Mouse (Mus musculus) fat pad, adult 2 months (tissue): ENCODE data around the gene Car2.

Source experiments
- DNase-seq: peaks from one replicate; pipeline ENCODE4 v3.0.0-alpha.2; 2011; ENCODE audit warnings: low read depth, low spot score; ENCODE audit errors: extremely low read depth

Gene Car2

GRCm38 (mm10) chr3:14886102-14887098 lies at the start of gene Car2:
Gene Car2, plus strand, starts transcription at chr3:14886273.
- DNase-seq = no peak

GRCm38 (mm10) chr3:14838936-14839335 lies 47.1 kb upstream of the Car2 start:
- DNase-seq = no peak

DNA sequence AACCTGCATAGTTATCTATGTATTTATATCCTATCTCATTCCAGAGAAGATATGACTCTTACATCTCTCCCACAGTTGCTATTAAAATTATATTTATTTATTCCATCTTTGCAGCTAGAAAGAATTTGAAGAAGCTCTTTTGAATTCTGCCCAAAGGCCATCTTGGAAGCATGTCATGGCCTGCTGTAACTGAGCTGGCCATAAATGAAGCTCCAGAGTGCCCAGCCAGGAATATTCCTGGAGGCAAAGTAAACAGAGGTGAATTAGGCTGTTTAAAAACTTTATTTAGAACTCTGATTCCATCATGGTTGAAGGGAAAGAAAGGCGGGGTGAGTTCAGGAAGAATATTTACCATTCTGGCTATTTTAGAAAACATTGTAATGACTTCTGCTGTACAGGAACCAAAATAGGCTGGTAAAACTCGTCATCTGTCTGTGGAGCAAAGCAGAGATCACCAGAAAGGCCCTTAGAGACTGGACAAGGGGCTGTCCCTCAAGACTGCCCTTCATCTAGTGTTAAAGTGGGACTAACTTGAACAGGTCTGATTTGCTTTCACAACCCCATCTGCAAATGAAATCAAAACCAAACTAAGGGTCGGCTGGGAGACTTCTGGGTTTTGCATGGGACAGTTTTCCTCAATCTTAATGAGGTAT lies 46.5 kb upstream of the Car2 start:
- no peak for DNase-seq

GRCm38 (mm10) chr3:14848587-14849254 lies 37.4 kb upstream of the Car2 start:
- no peak for DNase-seq

- DNase-seq = no peak
Measured at GRCm38 (mm10) chr3:14853966-14854365, 32.1 kb upstream of the Car2 start.

GRCm38 (mm10) chr3:14854446-14854845 lies 31.6 kb upstream of the Car2 start:
- no peak for DNase-seq

DNA sequence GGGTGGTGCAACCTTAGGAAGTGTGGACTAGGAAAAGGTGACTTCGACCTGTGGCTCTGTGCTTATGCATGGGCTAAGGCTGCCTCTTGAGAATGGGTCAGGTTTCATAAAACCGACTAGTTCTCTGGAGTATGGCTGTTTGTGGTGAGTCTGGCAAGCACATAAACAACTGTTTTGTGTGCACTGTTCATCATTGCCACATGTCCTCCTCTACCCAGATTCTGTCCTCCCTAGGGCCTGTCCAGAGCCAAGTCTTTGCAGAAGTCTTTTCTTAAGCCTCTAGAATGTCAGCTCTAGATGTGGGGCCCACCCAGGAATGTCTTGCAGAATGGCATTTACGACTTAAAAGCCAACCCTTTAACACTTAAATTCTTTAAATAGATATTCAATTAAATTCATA lies 28.2 kb upstream of the Car2 start:
- DNase-seq = no peak

DNA sequence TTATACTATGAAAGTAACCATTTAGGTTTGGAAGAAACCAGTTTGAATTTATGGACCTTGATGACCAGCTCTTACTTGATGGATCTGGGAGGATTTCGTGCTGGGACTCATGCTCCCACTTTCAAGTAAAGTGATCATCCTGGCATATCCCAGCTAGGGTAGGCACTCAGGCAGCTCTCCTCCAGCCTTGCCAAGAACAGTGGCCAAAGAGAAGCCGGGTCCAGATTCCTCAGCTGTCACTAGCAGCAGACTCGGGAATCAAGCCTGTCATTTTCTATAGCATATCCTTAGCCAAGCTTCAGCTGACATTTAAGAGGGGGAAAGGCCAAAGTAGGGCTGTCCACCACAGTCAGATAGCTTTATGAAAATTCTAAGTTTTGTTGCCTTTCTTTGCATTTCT lies 25.8 kb upstream of the Car2 start:
- DNase-seq = no peak

DNA sequence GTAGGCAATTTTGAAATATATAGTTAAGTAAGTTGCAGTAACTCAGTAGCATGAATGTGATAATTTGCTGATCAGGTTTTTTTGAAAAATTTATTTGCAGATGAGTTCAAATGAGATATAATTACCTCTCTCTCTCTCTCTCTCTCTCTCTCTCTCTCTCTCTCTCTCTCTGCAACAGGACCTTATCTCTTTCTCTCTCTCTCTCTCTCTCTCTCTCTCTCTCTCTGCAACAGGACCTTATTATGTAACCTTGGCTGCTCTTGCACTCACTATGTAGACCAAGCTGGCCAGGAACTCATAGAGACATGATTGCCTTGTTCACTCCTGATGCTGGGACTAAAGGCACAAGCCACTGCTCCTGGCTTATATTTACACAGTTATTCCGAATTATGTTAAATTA lies 24.9 kb upstream of the Car2 start:
- DNase-seq = no peak

DNA sequence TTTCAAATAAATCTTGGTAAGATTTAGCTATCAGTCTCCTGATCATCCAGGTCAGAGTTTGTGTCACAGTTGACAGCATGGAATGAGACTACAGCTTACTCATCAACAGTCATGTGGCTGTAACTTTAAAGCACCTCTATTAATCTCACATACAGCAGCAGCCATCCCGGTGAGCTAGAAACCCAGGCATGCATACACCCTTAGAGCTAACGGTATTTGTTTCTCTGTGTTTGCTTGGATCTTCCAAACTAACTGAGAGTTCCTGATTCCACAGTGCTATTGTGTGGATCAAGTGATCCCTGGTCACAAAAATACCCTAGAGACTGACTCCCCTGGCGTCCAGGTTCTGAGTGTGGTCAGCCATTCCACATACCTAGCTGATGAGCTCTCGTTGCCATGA lies 24.3 kb upstream of the Car2 start:
- DNase-seq = no peak

DNA sequence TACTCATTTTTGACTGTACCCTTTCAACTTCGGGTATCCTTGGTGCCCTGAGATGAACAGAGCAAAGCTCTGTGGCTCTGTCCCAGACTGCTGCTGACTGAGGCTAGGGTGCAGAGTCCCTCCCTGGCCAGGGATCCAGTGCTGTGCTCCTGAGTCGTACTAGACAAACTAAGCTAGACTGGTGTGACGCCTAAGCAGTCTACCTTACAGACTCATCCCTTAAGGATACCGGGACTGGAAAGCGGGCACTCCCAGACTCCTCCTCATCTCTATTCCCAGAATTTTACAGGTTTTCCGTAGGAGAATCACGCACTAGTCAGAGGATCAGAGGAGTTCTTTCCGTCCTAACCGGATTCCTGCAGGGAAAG lies 23.4 kb upstream of the Car2 start:
- DNase-seq = no peak

GRCm38 (mm10) chr3:14863022-14863711 lies 22.9 kb upstream of the Car2 start, which contains the start of gene Car3:
Gene Car3, plus strand, starts transcription at chr3:14863512.
- DNase-seq = no peak

DNA sequence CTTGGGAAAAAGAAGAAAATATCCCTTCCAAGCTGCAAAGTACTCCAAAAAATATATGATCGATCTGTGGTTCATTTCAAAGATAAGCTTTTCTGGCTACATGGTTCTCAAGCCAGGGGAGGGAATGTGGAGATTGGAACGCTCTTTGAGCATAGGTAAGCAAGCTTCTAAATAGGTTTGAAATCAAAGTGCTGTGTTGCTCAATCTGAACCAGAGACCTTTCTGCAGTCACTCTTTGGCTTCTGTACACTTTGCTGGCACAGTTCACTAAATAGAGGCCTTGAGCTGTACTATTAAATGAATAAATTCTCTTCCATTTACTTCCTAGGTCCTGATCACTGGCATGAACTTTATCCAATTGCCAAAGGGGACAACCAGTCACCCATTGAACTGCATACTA lies 22.2 kb upstream of the Car2 start:
- DNase-seq = no peak

GRCm38 (mm10) chr3:14865941-14866340 lies 20.1 kb upstream of the Car2 start:
- no peak for DNase-seq

GRCm38 (mm10) chr3:14869779-14870178 lies 16.3 kb upstream of the Car2 start:
- DNase-seq = no peak

- DNase-seq = no peak
Measured at GRCm38 (mm10) chr3:14870528-14870927, 15.5 kb upstream of the Car2 start.

DNA sequence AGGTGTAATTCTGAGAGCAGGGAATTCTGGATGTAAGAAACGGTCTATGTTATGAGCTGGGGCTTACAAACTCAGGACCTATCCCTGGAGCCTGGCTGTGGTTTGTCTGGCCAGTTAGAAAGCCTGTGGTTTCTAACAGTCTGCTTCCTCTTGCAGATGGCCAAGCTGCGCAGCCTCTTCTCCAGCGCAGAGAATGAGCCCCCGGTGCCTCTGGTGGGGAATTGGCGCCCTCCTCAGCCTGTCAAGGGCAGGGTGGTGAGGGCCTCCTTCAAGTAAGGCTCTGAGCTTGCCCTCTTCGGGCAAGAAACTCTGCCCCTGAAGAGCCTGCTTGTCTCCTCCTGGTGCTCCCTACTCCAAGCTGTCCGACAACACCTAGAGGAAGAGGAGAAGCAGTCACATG lies 14.7 kb upstream of the Car2 start:
- no peak for DNase-seq

DNA sequence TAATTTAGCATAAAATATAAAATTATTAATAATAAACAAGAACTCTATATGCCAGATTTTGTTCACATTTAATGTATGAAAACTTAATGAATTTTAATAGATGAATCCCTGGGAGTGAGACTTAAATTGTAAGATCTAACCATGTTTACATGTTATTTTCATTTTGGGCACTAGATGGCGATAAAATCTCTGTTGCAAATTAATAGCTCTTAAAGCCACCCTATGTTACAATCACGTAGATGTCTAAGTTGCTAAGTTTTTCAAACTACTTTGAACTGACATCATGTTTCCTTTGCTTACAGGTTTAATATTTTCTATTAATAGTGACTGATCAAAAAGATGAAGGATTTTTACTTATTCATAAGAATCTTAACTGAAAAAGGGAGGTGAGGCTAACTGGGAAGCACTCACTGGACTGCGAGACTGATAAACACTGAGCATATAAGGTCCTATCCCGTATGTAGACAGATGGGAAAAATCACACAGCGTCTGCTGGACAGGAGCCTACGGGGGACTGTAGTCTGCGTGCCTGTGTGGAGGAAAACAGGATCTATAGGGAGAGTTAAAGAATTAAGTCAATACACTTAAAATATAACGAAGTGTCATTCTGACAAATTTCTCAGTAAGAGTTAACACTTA lies 11.6 kb upstream of the Car2 start:
- no peak for DNase-seq

- no peak for DNase-seq
Measured at GRCm38 (mm10) chr3:14876325-14876918, 9.7 kb upstream of the Car2 start.

DNA sequence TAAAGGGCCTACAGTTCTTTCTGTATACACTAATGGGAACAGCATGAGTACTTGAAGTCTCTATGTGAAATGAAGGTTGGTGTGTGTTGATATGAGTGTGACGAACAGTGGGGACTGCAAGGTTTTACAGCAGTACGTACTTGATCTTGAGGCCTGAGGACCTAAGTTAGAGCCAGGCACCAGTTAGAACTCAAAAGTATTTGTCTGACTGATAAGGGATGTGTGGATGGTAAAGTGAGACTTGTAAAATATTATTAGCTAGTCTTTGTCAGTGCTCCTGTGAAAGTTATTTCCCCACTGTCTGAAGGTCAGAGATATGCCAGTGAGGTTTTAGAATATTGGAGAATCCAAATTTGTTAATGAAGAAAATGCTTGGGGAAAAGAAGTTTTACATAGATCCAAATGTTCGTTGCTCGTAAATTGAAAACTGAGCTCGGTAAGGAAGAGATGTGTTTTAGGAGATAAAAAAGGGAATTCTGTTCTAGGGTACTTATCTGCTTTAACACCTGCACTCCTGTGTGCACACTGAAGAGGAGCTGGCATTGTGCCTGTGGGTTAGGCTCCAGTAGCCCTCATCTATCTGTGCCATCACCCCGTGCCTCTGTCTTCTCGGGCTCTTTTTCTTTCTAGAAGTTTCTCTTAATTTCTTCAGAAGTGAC lies 8.7 kb upstream of the Car2 start:
- DNase-seq = no peak
